Mouse (Mus musculus): ENCODE results near the gene Gas7. TPM values are rescaled to one million over a fixed set of nuclear protein-coding genes. Genes with fewer than 3 reads are reported as not detected.
A peak's percentile ranks its signal among the peaks of the same experiment; 100 is the strongest.

The Gas7 gene
- polyA plus RNA-seq, 1 experiment from 2014 or later: 2.7 TPM

DNA sequence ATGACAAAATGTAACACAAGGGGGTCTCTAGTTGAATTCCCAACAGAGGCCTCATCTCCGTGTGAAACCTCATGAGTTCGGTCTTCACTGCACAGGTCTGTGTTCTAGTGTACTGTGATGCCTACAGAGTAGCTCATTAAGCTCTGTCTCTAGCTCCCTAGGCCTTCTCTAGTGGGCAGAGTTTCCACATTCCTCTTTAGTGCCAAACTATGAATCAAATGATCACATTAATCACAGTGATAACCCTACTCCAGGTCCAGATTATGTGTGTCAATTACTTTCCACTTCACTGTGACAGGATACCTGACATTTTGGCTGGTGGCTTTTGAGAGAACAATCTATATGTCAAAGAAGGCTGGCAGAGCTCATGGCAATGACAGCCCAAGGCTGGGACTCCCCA, 44.9 kb downstream of the Gas7 start:
- H3K36me3 ChIP-seq (replicated peaks; ENCODE audit: insufficient read depth, low read length): no peaks in the 10 kb centered on the region
- no peaks in the 10 kb centered on the region for H3K27me3 ChIP-seq (ENCODE audit: insufficient read depth, low read length)
- no peak overlapping the region for H3K4me3 ChIP-seq (ENCODE audit: low read depth, low read length)
- H3K9ac ChIP-seq (replicated peaks): no peak overlapping the region
- TF ChIP-seq EP300 (IDR thresholded peaks at IDR 0.05; ENCODE audit: low read depth) (no peak), CTCF (IDR thresholded peaks at IDR 0.05; ENCODE audit: low read depth) (no peak)
- H3K9me3 ChIP-seq (ENCODE audit: low read length): no peaks in the 10 kb centered on the region
- H3K27ac ChIP-seq (ENCODE audit: low read depth): no peak overlapping the region
- H3K4me2 ChIP-seq (ENCODE audit: low read depth, low read length): no peak overlapping the region
- no peaks in the 10 kb centered on the region; the same call in 1 of the 2 replicates for H3K4me1 ChIP-seq (ENCODE audit: insufficient read depth)
- DNase-seq (no peak), ATAC-seq (no peak)
- 86% methylated on average over 2 of the region's 2 CpGs for WGBS (ENCODE audit: insufficient replicate concordance)

DNA sequence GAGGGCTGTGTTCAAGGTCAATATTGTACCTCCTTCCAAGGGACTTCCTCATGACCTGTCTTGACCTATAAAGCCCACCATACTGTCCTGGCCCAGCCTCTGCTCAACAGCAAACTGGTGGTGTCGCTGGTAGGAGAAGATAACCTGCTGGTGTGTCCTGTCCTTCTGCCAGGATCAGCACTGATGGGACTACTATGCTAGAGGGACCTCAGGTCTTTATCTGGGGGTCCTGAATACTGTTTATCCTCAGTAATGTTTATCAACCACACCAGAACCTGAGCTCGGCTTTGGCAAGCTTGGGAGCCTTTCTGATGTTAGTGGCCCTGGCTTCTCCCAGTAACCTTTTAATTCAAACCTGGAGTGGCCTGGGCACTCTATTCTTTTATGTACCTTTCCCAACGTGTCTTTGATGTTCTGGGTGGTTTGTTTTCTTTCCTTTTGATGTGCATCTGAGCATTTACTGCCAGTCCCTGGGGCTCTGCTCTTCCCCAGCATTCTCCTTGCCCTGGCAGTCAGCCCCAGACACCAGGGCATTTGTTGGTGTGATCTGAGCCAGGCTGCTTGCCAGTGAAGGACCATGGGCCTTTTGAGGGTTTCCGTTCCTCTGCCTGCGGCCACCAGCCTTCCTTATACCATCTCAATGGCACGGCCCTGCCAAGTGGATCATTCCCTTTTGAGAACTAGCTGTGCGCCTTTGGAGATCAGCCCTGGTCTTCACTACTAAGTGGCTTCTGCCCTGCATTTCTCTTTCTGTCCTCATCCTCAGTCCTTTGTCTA, 46.4 kb downstream of the Gas7 start:
- Histone ChIP-seq H3K9me3 (ENCODE audit: low read length) (no peaks in the 10 kb centered on the region), H3K36me3 (replicated peaks; ENCODE audit: insufficient read depth, low read length) (no peaks in the 10 kb centered on the region), H3K27ac (ENCODE audit: low read depth) (no peak overlapping the region), H3K4me2 (ENCODE audit: low read depth, low read length) (no peak overlapping the region), H3K27me3 (ENCODE audit: insufficient read depth, low read length) (no peaks in the 10 kb centered on the region), H3K4me1 (ENCODE audit: insufficient read depth) (no peaks in the 10 kb centered on the region), H3K4me3 (ENCODE audit: low read depth, low read length) (no peak overlapping the region), H3K9ac (replicated peaks) (no peak overlapping the region)
- TF ChIP-seq CTCF (IDR thresholded peaks at IDR 0.05; ENCODE audit: low read depth) (no peak), EP300 (IDR thresholded peaks at IDR 0.05; ENCODE audit: low read depth) (no peak)
- no peak for DNase-seq
- no peak for ATAC-seq
- WGBS (ENCODE audit: insufficient replicate concordance): 67% methylated on average over 7 of the region's 7 CpGs

GRCm38 (mm10) chr11:67509219-67509876, 54.1 kb downstream of the Gas7 start:
- Histone ChIP-seq H3K27ac (ENCODE audit: low read depth) (no peak overlapping the region), H3K9me3 (ENCODE audit: low read length) (no peaks in the 10 kb centered on the region), H3K4me2 (ENCODE audit: low read depth, low read length) (no peak overlapping the region), H3K36me3 (replicated peaks; ENCODE audit: insufficient read depth, low read length) (no peaks in the 10 kb centered on the region), H3K4me3 (ENCODE audit: low read depth, low read length) (no peak overlapping the region), H3K4me1 (ENCODE audit: insufficient read depth) (no peaks in the 10 kb centered on the region), H3K9ac (replicated peaks) (no peak overlapping the region), H3K27me3 (ENCODE audit: insufficient read depth, low read length) (no peaks in the 10 kb centered on the region)
- no peak for TF ChIP-seq EP300 (IDR thresholded peaks at IDR 0.05; ENCODE audit: low read depth)
- TF ChIP-seq CTCF (IDR thresholded peaks at IDR 0.05; ENCODE audit: low read depth): no peak
- ATAC-seq (no peak), DNase-seq (no peak)
- 54% methylated on average over 1 of the region's 1 CpGs for WGBS (ENCODE audit: insufficient replicate concordance)

DNA sequence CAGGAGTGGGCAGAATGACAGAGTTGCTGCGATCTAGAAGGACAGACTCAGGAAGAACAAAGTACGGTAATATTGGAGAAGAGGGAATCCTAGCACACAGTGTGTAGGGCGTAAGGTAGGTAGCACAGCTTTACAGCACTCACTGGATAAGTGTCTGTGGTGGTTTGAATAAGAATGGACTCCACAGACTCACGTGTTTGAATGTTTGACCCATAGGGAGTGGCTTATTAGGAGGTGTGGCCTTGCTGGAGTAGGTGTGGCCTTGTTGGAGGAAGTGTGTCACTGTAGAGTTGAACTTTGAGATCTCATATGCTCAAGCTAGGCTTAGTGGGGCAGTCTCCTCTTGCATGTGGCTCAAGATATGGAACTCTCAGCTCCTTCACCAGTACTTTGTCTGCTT, 55.6 kb downstream of the Gas7 start:
- no peak for ATAC-seq
- WGBS (ENCODE audit: insufficient replicate concordance): 75% methylated on average over 4 of the region's 4 CpGs

GRCm38 (mm10) chr11:67513001-67513400, 57.8 kb downstream of the Gas7 start:
- Histone ChIP-seq H3K4me1 (ENCODE audit: insufficient read depth) (peaks cover 2% of the 10 kb centered on the region; the same call in 1 of the 2 replicates), H3K9me3 (ENCODE audit: low read length) (no peaks in the 10 kb centered on the region), H3K36me3 (replicated peaks; ENCODE audit: insufficient read depth, low read length) (no peaks in the 10 kb centered on the region), H3K27me3 (ENCODE audit: insufficient read depth, low read length) (no peaks in the 10 kb centered on the region), H3K27ac (ENCODE audit: low read depth) (no peak overlapping the region), H3K4me3 (ENCODE audit: low read depth, low read length) (no peak overlapping the region), H3K9ac (replicated peaks) (no peak overlapping the region), H3K4me2 (ENCODE audit: low read depth, low read length) (no peak overlapping the region)
- ATAC-seq: no peak
- WGBS (ENCODE audit: insufficient replicate concordance): 77% methylated on average over 4 of the region's 4 CpGs
- TF ChIP-seq CTCF (IDR thresholded peaks at IDR 0.05; ENCODE audit: low read depth): no peak
- TF ChIP-seq EP300 (IDR thresholded peaks at IDR 0.05; ENCODE audit: low read depth): no peak
- DNase-seq: no peak

More for the DNA sequence above, 55.6 kb downstream of the Gas7 start:
- Histone ChIP-seq H3K9me3 (ENCODE audit: low read length) (no peaks in the 10 kb centered on the region), H3K27ac (ENCODE audit: low read depth) (no peak overlapping the region), H3K4me3 (ENCODE audit: low read depth, low read length) (no peak overlapping the region), H3K36me3 (replicated peaks; ENCODE audit: insufficient read depth, low read length) (no peaks in the 10 kb centered on the region), H3K4me1 (ENCODE audit: insufficient read depth) (peaks cover 2% of the 10 kb centered on the region; the same call in 1 of the 2 replicates), H3K27me3 (ENCODE audit: insufficient read depth, low read length) (no peaks in the 10 kb centered on the region), H3K4me2 (ENCODE audit: low read depth, low read length) (no peak overlapping the region), H3K9ac (replicated peaks) (no peak overlapping the region)
- TF ChIP-seq CTCF (IDR thresholded peaks at IDR 0.05; ENCODE audit: low read depth) (no peak), EP300 (IDR thresholded peaks at IDR 0.05; ENCODE audit: low read depth) (no peak)
- DNase-seq: no peak

DNA sequence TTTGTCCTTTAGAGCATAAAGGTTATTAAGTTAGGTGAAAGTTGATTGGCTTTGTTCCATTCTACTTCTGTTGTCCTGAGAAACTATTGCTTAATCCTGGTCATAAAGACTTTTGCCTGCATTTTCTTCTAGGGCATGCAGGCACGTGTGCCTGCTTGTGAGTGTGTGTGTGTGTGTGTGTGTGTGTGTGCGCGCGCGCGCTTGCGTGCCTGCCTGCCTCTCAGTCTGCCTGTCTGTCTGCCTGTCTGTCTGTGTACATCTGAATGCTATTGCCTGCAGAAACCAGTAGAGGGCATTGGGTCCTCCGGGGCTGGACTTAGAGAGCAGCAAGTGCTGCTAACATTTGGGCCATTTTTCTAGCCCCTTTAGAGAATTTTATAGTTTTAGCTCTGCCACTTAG, 59.2 kb downstream of the Gas7 start:
- 84% methylated on average over 8 of the region's 8 CpGs for WGBS (ENCODE audit: insufficient replicate concordance)
- Histone ChIP-seq H3K36me3 (replicated peaks; ENCODE audit: insufficient read depth, low read length) (no peaks in the 10 kb centered on the region), H3K9me3 (ENCODE audit: low read length) (no peaks in the 10 kb centered on the region), H3K27ac (ENCODE audit: low read depth) (no peak overlapping the region), H3K4me1 (ENCODE audit: insufficient read depth) (peaks cover 2% of the 10 kb centered on the region; the same call in 1 of the 2 replicates), H3K9ac (replicated peaks) (no peak overlapping the region), H3K4me3 (ENCODE audit: low read depth, low read length) (no peak overlapping the region), H3K27me3 (ENCODE audit: insufficient read depth, low read length) (no peaks in the 10 kb centered on the region), H3K4me2 (ENCODE audit: low read depth, low read length) (no peak overlapping the region)
- ATAC-seq: no peak
- DNase-seq: no peak
- peak; percentile 62 for TF ChIP-seq CTCF (IDR thresholded peaks at IDR 0.05; ENCODE audit: low read depth)
- TF ChIP-seq EP300 (IDR thresholded peaks at IDR 0.05; ENCODE audit: low read depth): no peak
